Mouse (Mus musculus) left cerebral cortex, adult 11 months (tissue): ENCODE results near the gene Armc7.
"Not testable (repeated sequence)": the region's sequence is repeated elsewhere in the genome, so short reads cannot be mapped to it uniquely, and the experiment has no call there.

ENCODE experiments used
- DNase-seq: peaks from one replicate; pipeline ENCODE4 v3.0.0; 2022; ENCODE audit warnings: low spot score

Armc7 gene

DNA sequence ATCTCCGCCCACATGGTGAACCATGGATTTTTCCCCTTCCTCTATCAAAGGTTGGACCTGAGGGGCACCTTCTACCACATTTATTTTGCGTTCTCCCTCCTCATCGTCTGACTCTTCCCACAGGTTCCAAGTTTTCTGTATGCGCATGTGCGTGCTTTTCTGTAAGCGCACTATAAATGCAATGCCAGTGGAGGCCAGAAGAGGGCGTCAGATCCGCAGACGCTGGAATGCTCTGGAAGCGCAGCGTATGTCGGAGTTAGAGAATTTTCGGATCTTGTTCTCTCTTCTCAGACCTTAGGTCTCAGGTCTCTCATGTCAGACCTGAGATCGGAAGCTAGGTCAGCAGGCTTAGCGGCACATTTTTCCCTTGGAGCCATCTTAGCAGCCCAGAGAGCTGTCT, 19.8 kb upstream of the Armc7 start:
- DNase-seq = no peak

DNA sequence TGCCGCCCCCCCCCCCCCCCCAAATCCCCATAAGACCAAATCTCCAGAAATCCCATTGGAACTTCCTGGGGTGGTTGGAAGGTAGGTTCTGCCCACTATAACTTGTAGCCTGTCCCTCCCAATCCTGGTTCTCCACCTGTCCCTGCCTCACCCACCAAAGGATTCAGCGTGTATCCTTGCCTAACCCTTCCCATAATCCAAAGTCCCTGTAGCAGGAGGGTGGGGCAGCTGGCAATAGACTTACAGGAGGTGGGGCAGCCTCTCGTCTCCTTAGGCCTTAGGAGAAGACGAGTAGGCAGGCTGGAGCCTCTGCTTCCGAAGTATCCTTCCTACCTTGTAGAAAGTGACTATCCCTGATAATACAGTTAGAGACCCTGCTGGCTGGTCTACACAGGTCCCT, 19.3 kb upstream of the Armc7 start:
- DNase-seq = no peak

DNA sequence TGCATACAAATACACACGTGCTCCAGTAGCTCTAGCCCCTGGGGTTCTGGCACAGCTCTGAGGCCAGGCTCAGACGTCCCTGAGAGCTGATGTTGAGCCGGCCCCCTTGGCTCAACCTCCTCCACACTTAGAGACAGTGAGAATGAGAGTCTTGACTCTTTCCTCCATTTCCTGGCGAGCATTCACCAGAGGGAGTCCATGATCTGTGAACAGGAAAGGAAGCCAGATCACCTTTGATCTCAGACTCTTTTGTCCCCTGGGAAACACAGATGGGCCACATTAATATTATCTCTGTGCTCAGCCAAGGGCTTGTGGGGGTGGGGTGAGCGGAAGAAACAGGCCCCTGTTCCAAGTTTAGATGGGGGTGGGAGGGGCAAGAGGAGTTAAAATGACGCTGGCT, 18.1 kb upstream of the Armc7 start:
- DNase-seq = no peak

DNA sequence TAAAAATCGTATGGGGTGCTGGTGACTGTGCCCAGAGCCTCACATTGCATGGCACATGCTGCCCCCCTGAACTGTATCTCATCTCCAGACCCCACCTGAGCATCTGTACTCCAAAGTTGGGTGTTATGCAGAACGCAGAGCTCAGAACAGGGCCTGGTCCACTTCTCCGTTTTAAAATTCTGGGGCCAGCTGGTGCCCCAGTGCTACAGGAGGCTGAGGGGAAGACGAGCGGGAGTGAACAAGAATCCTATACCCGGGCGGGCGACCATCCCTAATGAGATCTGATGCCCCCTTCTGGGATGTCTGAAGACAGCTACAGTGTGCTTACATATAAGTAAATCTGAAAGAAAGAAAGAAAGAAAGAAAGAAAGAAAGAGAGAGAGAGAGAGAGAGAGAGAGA, 14.5 kb upstream of the Armc7 start:
- DNase-seq = no peak

DNA sequence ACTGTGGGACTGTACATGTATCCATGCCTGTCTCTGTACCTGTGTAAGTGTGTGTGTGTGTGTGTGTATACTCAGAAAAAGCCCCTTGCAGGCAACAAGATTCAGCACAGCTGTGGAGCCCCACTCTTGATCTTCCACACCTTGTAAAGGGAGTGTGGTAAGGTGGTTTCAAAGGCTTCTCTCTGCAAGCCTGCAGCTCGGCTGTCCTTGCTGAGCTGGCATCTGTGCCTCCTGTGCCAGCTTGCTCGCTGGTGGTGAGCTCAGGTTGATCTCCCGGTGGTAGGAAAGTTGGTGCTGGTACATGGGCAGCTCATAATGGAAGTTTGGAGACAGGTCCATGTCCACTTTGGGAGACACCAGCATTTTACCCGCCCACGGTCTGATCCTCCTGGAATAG, 13.6 kb upstream of the Armc7 start:
- DNase-seq = no peak

DNA sequence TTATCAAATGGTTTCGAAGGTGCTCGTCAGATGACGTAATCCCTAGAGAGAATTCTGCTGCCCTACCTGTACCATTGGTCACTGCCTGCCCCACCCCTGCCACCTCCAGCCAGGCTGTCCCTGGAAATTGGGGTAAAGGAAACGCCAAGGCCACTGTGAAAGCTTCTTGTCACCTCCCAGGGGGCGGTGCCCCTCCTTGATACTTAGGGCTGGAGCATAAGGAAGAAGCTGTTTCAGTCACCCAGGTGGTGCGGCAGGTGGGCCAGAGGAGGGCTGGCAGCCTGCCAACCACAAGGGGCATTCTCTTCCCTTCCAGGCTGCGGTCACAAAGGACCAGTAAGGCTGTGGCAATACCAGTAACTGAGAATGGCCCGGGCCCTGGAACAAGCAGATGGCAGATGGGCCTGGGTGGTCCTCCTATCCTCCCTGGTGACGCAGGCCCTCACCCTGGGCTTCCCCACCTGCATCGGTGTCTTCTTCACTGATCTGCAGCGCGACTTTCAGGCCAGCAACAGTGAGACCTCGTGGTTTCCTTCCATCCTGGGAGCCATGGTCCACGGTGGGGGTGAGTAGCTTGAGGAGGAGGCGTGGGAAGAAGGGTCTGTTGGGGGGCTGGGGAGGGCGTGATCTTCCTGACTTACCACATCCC, 13.1 kb upstream of the Armc7 start, which contains the start of gene Slc16a5:
Gene Slc16a5, plus strand, starts transcription at position 232 of the 649 bp plus-strand sequence.
- no peak for DNase-seq

DNA sequence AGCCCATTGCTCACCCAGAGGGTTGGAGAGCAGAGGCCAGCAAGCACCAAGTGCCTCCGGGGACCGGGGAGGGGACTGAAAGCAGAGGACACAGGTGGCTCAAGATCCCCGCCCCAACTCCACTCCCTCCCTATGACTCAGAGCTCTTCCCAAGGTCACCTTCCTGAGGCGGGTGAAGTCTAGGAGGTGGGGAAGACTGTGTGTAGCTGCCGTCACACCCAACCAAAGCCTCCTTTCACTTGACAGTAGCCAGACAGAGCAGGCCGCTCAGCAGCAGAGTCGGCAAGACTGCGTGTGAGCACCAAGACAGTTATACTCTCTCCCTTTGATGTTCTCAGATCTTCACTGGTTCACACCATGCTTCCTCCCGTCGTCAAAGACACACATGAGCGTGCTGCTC, 12.1 kb upstream of the Armc7 start:
- DNase-seq = no peak

DNA sequence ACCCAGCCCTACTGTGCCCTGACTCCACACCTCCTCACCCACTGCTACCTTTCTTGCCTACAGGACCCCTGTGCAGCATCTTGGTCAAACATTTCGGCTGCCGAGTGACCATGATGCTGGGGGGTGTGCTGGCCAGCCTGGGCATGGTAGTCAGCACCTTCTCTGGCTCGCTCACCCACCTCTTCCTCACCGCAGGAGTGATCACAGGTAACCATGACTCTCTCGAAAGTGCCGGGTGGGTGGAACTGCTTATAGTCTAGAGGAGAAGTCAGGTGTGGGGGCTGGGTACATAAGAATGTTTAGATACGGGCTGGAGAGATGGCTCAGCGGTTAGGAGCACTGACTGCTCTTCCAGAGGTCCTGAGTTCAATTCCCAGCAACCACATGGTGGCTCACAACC, 10.6 kb upstream of the Armc7 start:
- DNase-seq = no peak

DNA sequence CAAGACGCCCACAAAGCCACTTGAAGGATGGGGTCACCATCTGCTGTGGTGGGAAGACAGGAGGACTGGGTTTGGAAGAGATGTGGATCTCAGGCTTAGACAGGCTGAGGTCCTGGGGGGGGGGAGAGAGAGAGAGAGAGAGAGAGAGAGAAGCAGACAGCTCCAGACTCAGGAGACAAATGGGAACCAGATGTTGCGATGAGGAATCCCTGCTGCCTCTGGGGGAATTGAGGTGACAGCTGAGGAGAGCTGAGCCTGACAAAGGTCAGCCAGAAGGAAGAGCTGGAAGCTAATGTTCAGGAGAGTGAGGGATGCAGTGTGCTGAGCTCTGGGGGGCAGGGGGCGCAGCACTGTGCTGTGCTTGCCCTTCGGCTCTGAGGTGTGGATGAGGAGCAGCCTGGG, 8.2 kb upstream of the Armc7 start:
- no peak for DNase-seq

DNA sequence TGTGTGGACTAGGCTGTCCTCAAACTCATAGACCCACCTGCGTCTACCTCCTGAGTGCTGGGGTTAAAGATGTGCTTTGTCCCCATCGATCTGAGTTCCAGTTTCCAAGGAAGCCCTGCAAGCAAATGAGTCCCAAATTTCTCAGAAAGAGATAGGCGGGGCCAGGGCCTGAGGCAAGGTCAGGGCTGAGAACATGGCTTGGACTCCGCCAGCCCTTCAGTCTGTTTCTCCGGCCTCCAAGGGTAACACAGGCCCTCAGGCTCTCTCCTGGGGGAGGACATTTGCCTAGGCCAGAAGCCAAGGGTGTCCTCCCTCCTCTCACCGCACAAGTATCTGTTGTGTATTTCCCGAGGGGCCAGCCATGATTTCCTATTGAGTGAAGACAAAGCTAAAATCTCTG, 3.3 kb upstream of the Armc7 start:
- no peak for DNase-seq

DNA sequence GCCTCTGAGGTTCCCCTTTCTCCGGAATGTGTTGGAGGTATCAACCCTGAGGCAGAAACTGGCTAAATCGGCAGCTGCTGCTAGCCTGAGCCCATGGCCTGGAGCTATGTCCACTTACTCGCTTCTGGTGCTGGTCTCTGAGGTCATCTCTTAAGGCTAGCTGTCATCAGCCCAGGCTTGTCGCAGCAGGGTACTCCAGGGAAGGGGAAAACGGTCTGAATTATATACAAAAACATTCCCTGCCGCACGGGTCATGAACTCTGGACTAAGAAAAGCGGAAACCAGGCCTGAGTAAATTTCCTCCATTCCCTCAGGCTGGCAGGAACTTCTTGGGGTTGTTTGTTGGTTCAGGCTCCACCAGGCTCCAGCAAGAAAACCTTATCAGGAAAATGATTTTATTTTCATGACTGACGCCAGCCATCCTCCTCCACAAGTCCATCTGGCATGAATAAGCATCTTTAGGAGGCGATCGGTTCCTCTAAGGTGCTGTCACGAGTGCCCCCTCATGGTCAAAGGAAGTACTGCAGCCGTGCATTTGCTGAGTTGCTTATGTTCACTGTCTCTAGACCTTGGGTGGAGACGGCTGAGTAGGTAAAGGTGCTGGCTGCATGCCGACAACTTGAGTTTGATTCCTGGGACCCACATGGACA, 1.7 kb upstream of the Armc7 start:
- DNase-seq = peak; percentile 94

DNA sequence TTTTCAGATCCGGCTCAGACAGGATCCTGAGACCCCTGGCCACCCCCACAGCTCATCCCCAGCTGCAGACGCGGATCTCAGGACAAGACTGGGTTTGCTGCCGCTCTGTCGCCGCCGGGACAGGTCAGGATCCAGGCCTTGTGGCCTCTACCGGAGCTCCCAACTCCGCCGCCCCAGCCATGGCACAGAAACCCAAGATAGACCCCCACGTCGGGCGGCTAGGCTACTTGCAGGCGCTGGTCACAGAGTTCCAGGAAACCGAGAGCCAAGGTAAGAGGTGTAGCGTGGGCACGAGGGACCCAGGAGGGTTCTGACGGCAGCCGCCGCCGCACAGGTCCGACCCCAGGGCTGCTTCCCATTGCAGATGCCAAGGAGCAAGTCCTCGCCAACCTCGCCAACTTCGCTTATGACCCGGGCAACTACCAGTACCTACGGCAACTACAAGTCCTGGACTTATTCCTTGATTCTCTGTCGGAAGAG, 331 bp downstream of the Armc7 start:
- DNase-seq = no peak

DNA sequence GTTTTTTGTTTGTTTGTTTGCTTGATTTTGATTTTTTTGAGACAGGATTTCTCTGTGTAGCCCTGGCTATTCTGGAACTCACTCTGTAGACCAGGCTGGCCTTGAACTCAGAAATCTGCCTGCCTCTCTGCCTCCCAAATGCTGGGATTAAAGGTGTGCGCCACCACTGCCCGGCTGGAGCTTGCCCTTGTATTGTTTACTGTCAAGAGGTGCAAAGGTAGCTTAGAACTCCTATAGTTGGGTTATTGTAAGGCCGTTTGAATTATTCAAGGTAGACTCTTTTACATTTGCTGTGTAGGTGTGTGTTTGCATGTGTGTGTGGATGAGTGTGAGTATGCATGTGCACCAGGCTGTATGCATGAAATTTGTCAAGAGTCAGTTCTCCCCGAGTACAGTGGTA, 1.2 kb downstream of the Armc7 start:
- DNase-seq = not testable (repeated sequence)

DNA sequence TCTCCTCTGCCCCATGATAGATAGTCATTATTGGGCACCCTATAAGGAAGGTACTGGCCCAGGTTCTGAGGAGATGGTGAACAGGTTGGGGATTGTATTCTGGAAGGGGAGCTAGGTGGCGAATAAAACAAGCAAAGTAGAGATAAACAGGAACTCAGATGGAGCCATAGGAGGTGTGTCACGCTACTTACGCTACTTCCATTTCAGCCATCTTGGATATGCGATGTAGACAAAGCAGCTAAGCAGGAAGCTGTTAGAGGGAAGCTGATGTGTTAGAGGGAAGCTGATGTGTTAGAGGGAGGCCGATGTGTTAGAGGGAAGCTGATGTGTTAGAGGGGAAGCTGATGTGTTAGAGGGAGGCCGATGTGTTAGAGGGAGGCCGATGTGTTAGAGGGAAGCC, 1.9 kb downstream of the Armc7 start:
- not testable (repeated sequence) for DNase-seq

DNA sequence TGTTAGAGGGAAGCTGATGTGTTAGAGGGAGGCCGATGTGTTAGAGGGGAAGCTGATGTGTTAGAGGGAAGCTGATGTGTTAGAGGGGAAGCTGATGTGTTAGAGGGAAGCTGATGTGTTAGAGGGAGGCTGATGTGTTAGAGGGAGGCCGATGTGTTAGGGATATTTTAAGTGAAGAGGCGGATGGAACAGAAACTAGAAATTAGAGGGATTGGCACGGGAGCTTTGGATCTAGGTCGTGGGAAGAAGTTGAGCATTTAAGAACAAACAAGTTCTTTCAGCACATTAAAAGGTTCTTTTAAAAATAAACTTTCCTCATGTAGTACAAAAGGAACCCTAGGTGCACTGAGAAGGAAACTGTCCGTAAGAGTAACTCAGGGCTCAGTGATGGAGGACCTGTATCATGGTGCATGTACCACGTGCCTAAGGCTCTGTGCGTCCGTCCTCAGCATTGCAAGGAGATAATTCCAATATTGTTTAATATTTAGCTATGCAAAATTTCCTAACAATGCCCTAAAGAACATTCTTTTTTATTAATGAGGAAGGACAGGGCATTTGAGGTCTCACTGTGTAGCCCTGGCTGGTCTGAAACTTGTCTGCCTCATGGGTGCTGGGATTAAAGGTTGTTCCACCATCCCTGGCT, 3.0 kb downstream of the Armc7 start:
- DNase-seq = no peak

DNA sequence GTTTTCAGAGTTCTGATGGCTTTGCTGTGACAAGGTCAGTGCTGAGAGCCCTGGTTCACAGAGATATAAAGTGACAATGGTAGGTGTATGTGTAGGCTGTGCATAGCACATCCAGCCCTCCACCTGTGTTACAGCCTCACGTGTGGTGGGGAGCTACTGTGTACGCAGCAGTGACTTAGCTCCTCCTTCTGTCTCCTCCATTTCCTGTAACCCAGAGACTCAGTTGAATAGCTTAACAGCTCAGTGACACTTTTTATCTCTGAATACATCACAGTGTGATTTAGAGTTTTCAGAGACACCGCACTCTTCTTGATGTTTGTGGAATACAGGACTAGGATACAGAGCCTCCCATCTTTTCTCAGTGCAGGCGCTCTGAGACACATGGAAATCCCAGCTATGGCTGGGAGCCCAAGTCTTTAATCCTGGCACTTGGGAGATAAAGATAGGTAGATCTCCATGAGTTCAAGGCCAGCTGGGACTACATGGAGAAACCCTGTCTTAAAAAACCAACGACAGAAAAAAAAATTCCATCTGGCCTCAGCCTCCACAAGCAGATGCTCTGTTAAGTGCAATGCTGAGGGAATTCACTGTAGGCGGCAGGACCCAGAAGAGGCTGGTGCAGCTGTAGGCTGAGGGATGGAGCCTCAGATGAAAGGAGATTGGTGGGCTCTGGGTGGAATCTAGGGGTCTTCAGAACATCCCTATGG, 6.2 kb downstream of the Armc7 start:
- DNase-seq = peak; percentile 56

DNA sequence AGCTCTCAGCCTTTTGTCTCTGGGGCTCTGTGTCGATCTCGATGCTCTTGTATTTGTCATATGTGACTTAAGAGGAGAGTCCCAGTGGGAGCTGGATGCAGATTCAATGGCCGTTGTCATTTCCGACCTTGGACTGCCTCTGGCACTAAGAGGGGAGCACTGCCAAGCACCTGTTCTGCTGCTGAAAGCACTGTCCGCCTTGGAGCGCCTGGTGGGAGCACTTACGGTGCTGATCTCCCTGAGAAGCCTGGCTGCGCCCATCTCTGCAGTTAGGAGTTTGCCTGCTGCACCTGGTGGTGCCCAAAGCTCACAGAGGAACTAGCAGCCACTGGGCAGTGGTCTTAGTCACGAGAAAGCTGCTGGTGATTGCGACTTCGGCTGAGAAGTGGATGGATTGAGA, 7.8 kb downstream of the Armc7 start:
- DNase-seq = no peak

DNA sequence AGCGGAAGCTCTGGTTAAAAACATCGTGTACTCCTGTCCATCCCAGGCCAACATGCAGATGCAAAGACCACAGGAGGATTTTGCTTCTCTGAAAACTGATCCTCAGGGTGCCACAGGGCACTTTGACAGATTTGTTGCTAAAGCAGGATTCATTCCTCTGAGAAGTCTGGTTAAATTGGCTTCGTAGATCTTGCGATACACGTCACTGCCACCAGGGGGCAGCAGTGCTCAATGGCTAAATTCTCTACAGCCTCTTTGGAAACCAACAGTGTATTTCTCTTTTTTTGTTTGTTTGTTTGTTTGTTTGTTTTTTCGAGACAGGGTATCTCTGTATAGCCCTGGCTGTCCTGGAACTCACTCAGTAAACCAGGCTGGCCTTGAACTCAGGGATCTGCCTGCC, 8.3 kb downstream of the Armc7 start:
- DNase-seq = peak; percentile 49

DNA sequence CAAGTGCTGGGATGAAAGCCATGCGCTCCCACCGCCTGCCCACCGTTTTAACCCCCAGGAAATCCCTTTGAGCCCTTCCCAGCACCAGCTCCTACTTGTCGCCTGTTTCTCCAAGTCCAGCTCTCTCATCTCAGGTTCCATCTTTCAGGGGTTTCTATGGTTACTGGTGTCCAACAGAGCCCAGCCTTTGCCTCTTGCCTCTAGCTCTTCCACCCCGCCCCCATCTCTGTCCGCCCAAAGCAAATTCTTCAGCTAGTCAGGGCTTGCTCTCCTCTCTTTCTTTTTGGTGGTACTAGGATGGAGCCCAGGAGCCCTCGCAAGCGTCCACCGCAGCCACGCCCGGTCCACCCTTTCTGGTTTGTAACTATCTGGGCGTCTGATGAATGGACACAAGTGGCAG, 9.7 kb downstream of the Armc7 start:
- no peak for DNase-seq

DNA sequence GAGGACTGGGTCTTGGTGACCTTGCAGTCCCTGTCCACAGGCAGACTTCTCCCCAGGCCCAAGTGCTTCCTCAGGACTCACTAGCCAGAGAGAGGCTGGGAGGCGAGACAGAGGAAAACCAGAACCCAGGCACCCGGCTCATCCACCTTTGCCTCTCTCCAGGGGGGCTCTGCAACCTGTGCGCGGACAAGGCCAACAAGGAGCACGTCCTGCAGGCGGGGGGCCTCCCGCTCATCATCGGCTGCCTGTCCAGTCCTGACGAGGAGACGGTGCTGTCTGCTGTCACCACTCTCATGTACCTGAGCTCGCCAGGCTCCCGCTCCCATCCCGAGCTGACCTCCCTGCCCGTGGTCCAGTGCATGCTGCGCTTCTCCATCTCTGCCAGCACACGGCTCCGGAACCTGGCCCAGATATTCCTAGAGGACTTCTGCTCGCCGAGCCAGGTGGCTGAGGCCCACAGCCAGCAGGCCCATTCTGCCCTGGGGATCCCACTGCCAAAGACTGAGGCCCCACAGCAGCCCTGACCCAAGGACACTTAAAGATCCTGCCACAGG, 13.2 kb downstream of the Armc7 start:
- DNase-seq = no peak

DNA sequence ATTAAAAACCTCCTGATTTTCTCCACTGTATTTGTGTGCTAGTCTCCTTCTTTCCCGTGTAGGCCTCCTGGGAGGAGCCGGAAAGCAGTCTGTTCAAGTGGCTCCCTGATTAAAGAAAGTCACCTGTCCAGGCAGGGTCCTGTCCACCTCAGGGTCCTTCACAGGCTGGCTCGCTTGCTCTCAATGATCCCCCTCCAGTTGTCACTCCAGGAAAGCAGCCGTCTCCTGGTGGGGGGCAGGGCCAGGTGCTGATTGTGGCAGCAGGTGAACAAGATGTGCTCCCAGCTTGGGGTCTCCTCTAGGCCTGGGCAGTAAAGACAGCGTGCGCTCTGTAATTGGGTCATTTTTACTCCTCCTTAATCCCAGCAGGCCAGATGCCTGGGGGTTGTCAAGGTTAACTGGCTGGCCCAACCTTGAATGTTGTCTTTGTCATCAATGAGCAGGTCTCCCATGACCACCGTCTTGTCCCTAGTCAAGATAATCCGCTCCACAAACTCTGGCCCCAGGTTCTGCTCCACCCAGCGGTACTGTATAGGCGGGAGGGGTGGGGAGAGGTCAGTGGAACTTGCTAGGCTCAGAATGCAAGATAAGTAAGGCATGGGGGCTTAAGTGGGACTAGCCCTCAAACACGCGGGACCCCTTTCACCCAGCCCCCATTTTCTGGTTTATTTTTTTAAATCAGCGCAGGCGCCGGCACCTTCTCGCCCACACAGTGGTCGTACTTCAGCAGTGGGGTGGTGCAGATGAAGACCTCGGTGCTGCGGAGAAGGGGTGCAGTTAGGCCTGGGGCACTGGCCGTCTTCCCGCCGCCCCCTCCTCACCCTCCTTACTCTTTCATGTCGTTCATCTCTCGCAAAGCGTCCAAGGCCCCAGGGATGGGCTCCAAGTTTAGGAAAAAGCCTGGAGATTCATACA, 15.2 kb downstream of the Armc7 start:
- DNase-seq = no peak
